Mouse (Mus musculus): ENCODE measurements at regions not wholly inside any gene's neighbourhood (a gene's known extent, or its start where the extent isn't known, plus 50 kb on each side); places are given as distances from the start of the nearest gene placed in this dataset.
A peak's percentile ranks its signal among the peaks of the same experiment; 100 is the strongest.

GRCm38 (mm10) chr15:97188545-97188944 is 58.4 kb upstream of the Pced1b start:
- no peak for TF ChIP-seq CTCF (IDR thresholded peaks at IDR 0.05)
- intact Hi-C loops (cut with DNase I), result loop anchor here (5.0 to 10.0 kb wide), 2 partner anchors 236 to 654 kb away; no protein-coding TSS in a partner anchor
- DNase-seq (ENCODE audit: extremely low spot score in 1 of 2, low spot score in 2 of 2), result no peak
- Histone ChIP-seq H3K4me3 (no peak overlapping the region), H3K27ac (no peak overlapping the region)

DNA sequence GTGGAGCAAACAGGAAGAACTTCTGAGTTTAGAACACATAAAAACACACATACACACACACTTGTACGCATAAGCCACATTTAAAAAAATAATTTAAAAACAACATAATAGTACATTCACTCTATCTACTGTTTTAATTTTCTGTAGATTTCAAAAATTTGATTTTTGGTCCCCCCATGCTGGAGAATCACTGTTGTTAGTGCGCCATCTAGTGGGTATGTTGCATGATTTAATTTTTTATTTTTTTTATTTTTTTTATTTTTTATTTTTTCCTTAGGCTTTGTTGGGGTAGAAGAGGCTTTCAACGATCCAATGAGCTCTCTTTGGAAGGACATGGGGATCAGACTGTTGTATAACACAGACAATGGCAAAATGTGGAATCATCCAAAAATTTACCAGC is 59.1 kb upstream of the Pced1b start:
- intact Hi-C loops (cut with DNase I), result loop anchor here (2.0 to 10.0 kb wide), 3 partner anchors 236 to 653 kb away; no protein-coding TSS in a partner anchor
- no peak overlapping the region for H3K4me3 ChIP-seq
- no peak for DNase-seq (ENCODE audit: extremely low spot score in 1 of 2, low spot score in 2 of 2)

GRCm38 (mm10) chr15:97186034-97186433 is 60.9 kb upstream of the Pced1b start:
- intact Hi-C loops (cut with DNase I), result loop anchor here (2.0 to 10.0 kb wide), 3 partner anchors 234 to 651 kb away; no protein-coding TSS in a partner anchor
- Histone ChIP-seq H3K27ac (no peak overlapping the region), H3K4me3 (no peak overlapping the region)
- no peak for TF ChIP-seq CTCF (IDR thresholded peaks at IDR 0.05)
- DNase-seq (ENCODE audit: extremely low spot score in 1 of 2, low spot score in 2 of 2), result no peak

More for the DNA sequence above, 59.1 kb upstream of the Pced1b start:
- H3K27ac ChIP-seq, result no peak overlapping the region
- TF ChIP-seq CTCF (IDR thresholded peaks at IDR 0.05), result peak; percentile 69

- H3K27ac ChIP-seq, result no peak overlapping the region
These were observed 64.3 kb upstream of the Pced1b start for GRCm38 (mm10) chr15:97182617-97183038.

GRCm38 (mm10) chr15:97180970-97181669 is 65.8 kb upstream of the Pced1b start:
- Histone ChIP-seq H3K4me3 (no peak overlapping the region), H3K27ac (no peak overlapping the region; the same call in 1 of the 2 replicates)
- TF ChIP-seq CTCF (IDR thresholded peaks at IDR 0.05), result no peak
- peak in 1 of 2 experiments; percentile 18 for DNase-seq (ENCODE audit: extremely low spot score in 1 of 2, low spot score in 2 of 2)
- intact Hi-C loops (cut with DNase I), result loop anchor here (10.0 kb wide), 1 partner anchor 646 kb away; no protein-coding TSS in a partner anchor

More at GRCm38 (mm10) chr15:97182617-97183038, 64.3 kb upstream of the Pced1b start:
- no peak for DNase-seq (ENCODE audit: extremely low spot score in 1 of 2, low spot score in 2 of 2)
- no peak overlapping the region for H3K4me3 ChIP-seq
- intact Hi-C loops (cut with DNase I), result loop anchor here (10.0 kb wide), 1 partner anchor 648 kb away; no protein-coding TSS in a partner anchor
- TF ChIP-seq CTCF (IDR thresholded peaks at IDR 0.05), result no peak

DNA sequence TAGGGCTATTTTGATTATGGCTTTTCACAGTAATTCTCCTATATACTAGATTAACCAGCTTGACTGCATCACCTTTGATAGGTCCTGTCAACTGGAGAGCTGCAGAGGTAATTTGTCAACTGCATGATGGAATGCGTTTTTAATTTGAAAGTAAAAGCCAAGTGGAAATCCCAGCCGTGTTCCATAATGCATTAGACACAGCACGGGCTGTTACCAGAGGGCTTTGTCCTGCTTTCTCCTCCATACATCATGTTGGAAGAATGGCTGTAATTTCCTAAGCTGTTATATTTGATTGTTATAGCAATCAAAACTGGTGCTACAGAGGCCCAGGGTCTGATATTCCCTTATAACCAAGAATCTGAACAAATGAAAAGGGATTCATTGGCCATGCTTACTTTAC is 68.6 kb upstream of the Pced1b start:
- DNase-seq (ENCODE audit: extremely low spot score in 1 of 2, low spot score in 2 of 2), result no peak
- TF ChIP-seq CTCF (IDR thresholded peaks at IDR 0.05), result no peak
- Histone ChIP-seq H3K27ac (no peak overlapping the region), H3K4me3 (no peak overlapping the region)
- intact Hi-C loops (cut with DNase I), result no loop called here

DNA sequence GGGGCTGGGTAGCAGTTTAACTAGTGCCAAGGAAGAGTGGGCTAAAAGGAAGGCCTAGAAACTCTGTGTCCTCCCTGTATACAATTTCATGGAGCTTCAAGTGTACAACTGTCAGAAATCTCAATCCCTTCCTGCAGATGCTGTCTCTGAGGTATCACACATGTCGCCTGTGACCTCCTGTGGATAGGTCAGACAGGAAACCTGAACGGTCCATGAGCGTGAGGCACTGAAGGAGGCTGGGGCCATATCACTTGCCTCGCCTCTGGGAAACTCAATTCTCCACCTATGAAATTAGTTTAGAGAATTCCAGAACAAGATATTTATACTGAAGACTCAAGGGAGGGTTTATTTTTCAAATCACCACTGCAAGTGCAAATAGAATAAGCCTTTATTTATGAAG is 69.1 kb upstream of the Pced1b start:
- DNase-seq (ENCODE audit: extremely low spot score in 1 of 2, low spot score in 2 of 2), result no peak
- intact Hi-C loops (cut with DNase I), result no loop called here
- no peak overlapping the region for H3K27ac ChIP-seq
- TF ChIP-seq CTCF (IDR thresholded peaks at IDR 0.05), result no peak
- H3K4me3 ChIP-seq, result no peak overlapping the region

- Histone ChIP-seq H3K27ac (no peak overlapping the region), H3K4me3 (no peak overlapping the region)
- intact Hi-C loops (cut with DNase I), result no loop called here
- DNase-seq (ENCODE audit: extremely low spot score in 1 of 2, low spot score in 2 of 2), result no peak
- TF ChIP-seq CTCF (IDR thresholded peaks at IDR 0.05), result no peak
These were observed 71.9 kb upstream of the Pced1b start for GRCm38 (mm10) chr15:97174989-97175388.

DNA sequence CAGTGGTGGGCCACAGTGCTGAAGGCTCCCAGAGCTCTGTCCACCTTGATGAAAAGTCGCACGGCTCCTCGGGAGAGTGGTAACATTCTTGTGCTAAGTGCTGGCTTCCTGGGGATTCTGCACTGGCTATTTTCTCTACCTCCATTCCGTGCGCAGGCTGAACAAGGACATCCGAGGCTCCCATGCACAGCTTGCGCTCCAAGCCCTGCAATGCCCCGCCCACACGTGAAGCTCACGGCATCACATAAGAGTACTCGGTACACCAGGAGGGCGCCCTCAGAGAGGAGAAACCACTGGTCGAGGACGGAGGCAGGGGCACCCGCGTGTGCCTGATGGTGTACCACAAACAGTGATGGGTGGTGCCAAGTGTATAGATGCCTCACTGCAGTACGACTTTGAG is 73.7 kb upstream of the Pced1b start:
- DNase-seq (ENCODE audit: extremely low spot score in 1 of 2, low spot score in 2 of 2), result no peak
- H3K4me3 ChIP-seq, result no peak overlapping the region
- no peak overlapping the region for H3K27ac ChIP-seq
- no peak for TF ChIP-seq CTCF (IDR thresholded peaks at IDR 0.05)
- intact Hi-C loops (cut with DNase I), result no loop called here

GRCm38 (mm10) chr15:97170074-97170473 is 76.8 kb upstream of the Pced1b start:
- no peak for DNase-seq (ENCODE audit: extremely low spot score in 1 of 2, low spot score in 2 of 2)
- intact Hi-C loops (cut with DNase I), result no loop called here
- Histone ChIP-seq H3K27ac (no peak overlapping the region), H3K4me3 (no peak overlapping the region)
- no peak for TF ChIP-seq CTCF (IDR thresholded peaks at IDR 0.05)

DNA sequence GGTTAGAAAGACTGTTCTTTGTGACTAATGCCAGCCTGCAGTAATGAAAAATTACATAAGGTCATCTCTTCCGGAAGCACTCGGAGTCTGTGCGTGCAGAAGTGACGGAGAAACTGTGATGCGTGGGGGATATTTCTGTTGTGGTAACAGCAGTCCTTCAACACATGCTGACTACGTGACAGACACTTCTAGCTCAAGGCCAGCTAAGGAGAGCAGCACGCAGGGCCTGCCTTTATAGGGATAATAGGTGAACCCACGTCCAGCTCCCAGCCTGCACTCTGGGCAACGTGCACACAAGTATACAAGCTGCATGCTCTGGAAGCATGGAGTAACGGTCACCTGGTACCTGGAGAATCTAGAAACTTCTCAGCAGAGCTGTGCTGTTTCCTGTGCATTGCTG is 77.5 kb upstream of the Pced1b start:
- Histone ChIP-seq H3K27ac (no peak overlapping the region), H3K4me3 (no peak overlapping the region)
- no peak for TF ChIP-seq CTCF (IDR thresholded peaks at IDR 0.05)
- DNase-seq (ENCODE audit: extremely low spot score in 1 of 2, low spot score in 2 of 2), result no peak
- intact Hi-C loops (cut with DNase I), result no loop called here

DNA sequence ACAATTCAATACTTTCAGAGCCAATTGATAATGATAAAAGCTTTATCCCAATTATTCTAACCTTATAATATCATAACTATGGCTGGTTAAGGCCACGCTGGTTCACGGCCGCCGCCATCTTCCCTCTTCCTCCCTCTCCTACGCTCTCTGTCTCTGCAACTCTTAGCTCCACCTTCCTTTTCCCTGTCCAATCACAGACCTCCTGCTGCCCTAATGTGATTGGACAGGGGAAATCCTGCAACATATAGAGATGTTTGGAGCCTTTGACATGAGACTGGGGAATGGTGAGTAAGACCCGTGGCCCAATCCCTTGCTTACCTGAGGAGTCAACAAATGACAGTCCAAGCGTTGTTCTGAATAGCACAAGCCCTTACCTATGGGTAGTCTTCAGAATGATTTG is 79.8 kb upstream of the Pced1b start:
- DNase-seq (ENCODE audit: extremely low spot score in 1 of 2, low spot score in 2 of 2), result no peak
- H3K4me3 ChIP-seq, result no peak overlapping the region
- no peak for TF ChIP-seq CTCF (IDR thresholded peaks at IDR 0.05)

DNA sequence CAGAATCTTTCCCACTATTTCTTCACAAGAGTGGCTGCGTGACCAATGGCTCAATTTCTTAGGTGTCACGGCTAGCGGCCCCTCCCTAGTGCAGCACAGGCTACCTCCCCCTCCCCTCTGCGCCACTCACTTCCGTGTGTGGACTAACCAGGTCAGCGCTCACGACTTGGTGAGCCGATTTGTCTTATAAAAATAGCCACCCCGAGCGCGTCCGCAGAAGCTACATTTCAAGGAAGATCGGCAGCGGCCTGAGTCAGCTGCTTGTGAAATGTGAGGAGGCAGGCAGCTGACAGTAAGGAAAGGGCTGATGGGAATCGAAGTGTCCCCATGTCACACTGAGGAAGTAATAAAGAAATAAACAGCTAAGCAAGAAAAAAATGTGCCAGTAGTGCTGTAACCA is 82.3 kb upstream of the Pced1b start:
- no peak for DNase-seq (ENCODE audit: extremely low spot score in 1 of 2, low spot score in 2 of 2)
- intact Hi-C loops (cut with DNase I), result no loop called here
- TF ChIP-seq CTCF (IDR thresholded peaks at IDR 0.05), result no peak
- Histone ChIP-seq H3K27ac (no peak overlapping the region), H3K4me3 (no peak overlapping the region)

More for the DNA sequence above, 79.8 kb upstream of the Pced1b start:
- intact Hi-C loops (cut with DNase I), result no loop called here
- no peak overlapping the region for H3K27ac ChIP-seq

Measured in left cerebral cortex, adult 2 months (tissue).